Mouse (Mus musculus) kidney, postnatal 0 days (tissue): ENCODE results near the gene Ppp1r10. TPM values are rescaled to one million over a fixed set of nuclear protein-coding genes. Genes with fewer than 3 reads are reported as not detected.

Source experiments
- ATAC-seq: fragments of 200-750 bp; cut with Nextera tagmentation; replicated peaks from 2 replicates; pipeline ENCODE4 v1.8.0; 2017; ENCODE audit warnings: low read depth, moderate number of reproducible peaks, moderate TSS enrichment, moderate library complexity; ENCODE audit not compliant: low FRiP score
- DNase-seq: peaks from one replicate; pipeline ENCODE4 v3.0.0-alpha.2; 2016; ENCODE audit warnings: low spot score
- H3K27ac ChIP-seq: fragments of 300-500 bp; sonication (generic); 2 replicates; pipeline ENCODE4 v1.5.1; 2014; ENCODE audit warnings: mild to moderate bottlenecking
- H3K27me3 ChIP-seq: fragments of 300-500 bp; sonication (generic); 2 replicates; pipeline ENCODE4 v1.6.1; 2014; ENCODE audit warnings: low read length, mixed read lengths; ENCODE audit not compliant: insufficient read depth
- H3K36me3 ChIP-seq: fragments of 300-500 bp; sonication (generic); 2 replicates; pipeline ENCODE4 v1.6.1; 2014; ENCODE audit warnings: low read length, mixed read lengths; ENCODE audit not compliant: insufficient read depth
- H3K4me1 ChIP-seq: fragments of 300-500 bp; sonication (generic); replicated peaks from 2 replicates; pipeline ENCODE4 v1.6.1; 2014; ENCODE audit warnings: antibody characterized with exemption, low read length, mixed read lengths; ENCODE audit not compliant: insufficient read depth
- H3K4me2 ChIP-seq: fragments of 300-500 bp; sonication (generic); 2 replicates; pipeline ENCODE4 v1.6.1; 2014; ENCODE audit warnings: mild to moderate bottlenecking, low read length, moderate library complexity, mixed read lengths
- H3K4me3 ChIP-seq: fragments of 300-500 bp; sonication (generic); replicated peaks from 2 replicates; pipeline ENCODE4 v1.5.1; 2014; ENCODE audit warnings: low read depth, low read length
- H3K9ac ChIP-seq: fragments of 300-500 bp; sonication (generic); 2 replicates; pipeline ENCODE4 v1.6.1; 2014; ENCODE audit warnings: low read depth, low read length
- H3K9me3 ChIP-seq: fragments of 300-500 bp; sonication (generic); replicated peaks from 2 replicates; pipeline ENCODE4 v1.6.1; 2016; ENCODE audit warnings: low read length, inconsistent platforms, mixed read lengths
- CTCF ChIP-seq: IDR thresholded peaks from 2 replicates; pipeline ENCODE4 v1.5.1; 2016; ENCODE audit warnings: antibody characterized with exemption, low read depth, mild to moderate bottlenecking, moderate library complexity
- WGBS: fragments of 180-500 bp; shearing (Covaris S2); extraction: QIAGEN DNeasy Blood & Tissue Kit; methylation state at CpG from one replicate; pipeline ENCODE4 v1.1.7; 2014; 5-methylcytosine and 5-hydroxymethylcytosine counted together
- polyA plus RNA-seq: library from polyadenylated mRNA; unstranded; fragments of >200 nt; fragmentation: Nextera tagmentation; extraction: Ambion mirVana; gene quantifications from 2 replicates; pipeline ENCODE4 v1.2.1, GENCODE M21; 2015

The Ppp1r10 gene
- polyA plus RNA-seq, 1 experiment from 2014 or later = 28.8 TPM

DNA sequence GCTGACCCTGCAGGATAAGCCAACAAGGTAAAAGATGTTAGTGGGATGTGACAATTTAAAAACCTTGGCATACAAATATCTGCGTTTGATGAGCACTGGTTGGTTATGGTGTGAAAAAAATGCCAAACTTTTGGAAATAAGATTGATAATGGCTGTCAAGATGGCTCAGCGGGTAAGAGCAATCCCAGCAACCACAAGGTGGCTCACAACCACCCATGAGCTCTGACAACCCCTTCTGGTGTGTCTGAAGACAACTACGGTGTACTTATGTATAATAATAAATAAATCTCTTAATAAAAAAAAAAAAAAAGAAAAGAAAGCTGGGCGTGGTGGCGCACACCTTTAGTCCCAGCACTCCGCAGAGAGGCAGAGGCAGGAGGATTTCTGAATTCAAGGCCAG, 1.3 kb upstream of the Ppp1r10 start:
- no peak for ATAC-seq
- Histone ChIP-seq H3K27ac (no peak overlapping the region), H3K27me3 (no peaks in the 10 kb centered on the region), H3K4me1 (peaks cover 12% of the 10 kb centered on the region; the same call in 1 of the 2 replicates), H3K4me2 (peak overlapping the region; percentile 65), H3K36me3 (0 out of 2 replicates have a peak, but pooled peaks cover 16% of the 10 kb centered on the region), H3K9me3 (no peaks in the 10 kb centered on the region), H3K9ac (no peak overlapping the region), H3K4me3 (no peak overlapping the region)
- no peak for DNase-seq
- peak; percentile 22; the same call in 1 of the 2 replicates for TF ChIP-seq CTCF
- WGBS = 76% methylated on average over 6 of the region's 6 CpGs

DNA sequence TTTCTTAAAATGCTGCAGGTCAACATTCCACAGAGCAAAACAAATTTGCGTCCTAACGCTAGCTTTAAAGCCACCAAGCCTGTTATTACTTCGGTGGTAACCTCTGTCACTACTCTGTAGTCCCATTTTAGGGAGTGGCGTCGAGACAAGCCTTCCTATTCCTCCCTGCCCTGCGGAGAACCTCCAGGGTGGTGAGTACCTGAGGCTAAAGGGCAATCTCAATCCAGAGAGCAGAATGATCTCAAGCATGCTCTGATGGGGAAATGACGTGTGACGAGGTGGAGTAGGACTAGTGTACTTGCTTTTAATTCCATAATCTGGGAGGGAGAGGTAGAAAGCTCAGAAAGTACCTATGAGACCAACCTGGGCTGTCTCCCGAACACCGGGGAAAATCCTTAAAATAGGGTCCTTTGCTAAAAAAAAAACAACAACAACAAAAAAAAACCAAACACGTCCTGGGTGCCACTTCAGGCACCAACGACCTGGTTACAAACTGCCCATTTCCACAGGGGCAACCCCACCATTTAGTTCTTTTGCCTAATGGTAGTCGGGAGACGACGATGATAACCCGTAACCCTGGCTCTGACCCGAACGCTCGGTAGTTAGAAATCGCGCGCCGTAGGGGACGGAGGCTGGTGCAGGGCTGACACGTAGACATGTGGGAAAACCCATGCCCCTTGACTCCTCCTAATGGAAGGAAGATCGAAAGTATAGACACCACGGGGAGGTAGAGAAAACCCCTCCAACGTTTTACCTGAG, 517 bp upstream of the Ppp1r10 start:
- Histone ChIP-seq H3K36me3 (0 out of 2 replicates have a peak, but pooled peaks cover 16% of the 10 kb centered on the region), H3K9ac (peak overlapping the region; percentile 60), H3K27me3 (no peaks in the 10 kb centered on the region), H3K9me3 (no peaks in the 10 kb centered on the region), H3K27ac (peak overlapping the region; percentile 90), H3K4me2 (peak overlapping the region; percentile 65), H3K4me1 (peaks cover 20% of the 10 kb centered on the region; the same call in 1 of the 2 replicates), H3K4me3 (peak overlapping the region; percentile 66)
- peak; percentile 54 for DNase-seq
- no peak for TF ChIP-seq CTCF
- WGBS = 2% methylated on average over 28 of the region's 28 CpGs
- no peak for ATAC-seq

DNA sequence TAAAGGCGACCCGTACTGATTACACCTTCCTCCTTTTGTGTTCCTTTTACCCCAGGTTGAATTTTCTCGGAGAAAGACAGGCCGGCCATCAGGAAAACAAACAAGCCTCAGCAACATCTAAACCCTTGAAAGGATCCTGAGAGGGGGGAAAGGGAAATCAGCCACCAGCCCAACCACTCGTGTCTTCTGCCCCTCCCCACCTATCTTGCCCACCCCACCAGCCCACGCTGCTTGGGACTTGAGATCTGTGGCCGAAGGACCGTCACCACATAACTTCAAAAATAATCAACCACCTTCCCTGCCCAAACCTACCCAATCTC, 869 bp downstream of the Ppp1r10 start:
- Histone ChIP-seq H3K4me1 (peaks cover 22% of the 10 kb centered on the region; the same call in 1 of the 2 replicates), H3K4me2 (peak overlapping the region; percentile 65), H3K36me3 (0 out of 2 replicates have a peak, but pooled peaks cover 16% of the 10 kb centered on the region), H3K9me3 (no peaks in the 10 kb centered on the region), H3K9ac (peak overlapping the region; percentile 96), H3K27me3 (no peaks in the 10 kb centered on the region), H3K27ac (peak overlapping the region; percentile 98), H3K4me3 (peak overlapping the region; percentile 66)
- TF ChIP-seq CTCF = no peak
- WGBS = under 1% methylated on average over 8 of the region's 8 CpGs
- DNase-seq (peak; percentile 39), ATAC-seq (no peak)

DNA sequence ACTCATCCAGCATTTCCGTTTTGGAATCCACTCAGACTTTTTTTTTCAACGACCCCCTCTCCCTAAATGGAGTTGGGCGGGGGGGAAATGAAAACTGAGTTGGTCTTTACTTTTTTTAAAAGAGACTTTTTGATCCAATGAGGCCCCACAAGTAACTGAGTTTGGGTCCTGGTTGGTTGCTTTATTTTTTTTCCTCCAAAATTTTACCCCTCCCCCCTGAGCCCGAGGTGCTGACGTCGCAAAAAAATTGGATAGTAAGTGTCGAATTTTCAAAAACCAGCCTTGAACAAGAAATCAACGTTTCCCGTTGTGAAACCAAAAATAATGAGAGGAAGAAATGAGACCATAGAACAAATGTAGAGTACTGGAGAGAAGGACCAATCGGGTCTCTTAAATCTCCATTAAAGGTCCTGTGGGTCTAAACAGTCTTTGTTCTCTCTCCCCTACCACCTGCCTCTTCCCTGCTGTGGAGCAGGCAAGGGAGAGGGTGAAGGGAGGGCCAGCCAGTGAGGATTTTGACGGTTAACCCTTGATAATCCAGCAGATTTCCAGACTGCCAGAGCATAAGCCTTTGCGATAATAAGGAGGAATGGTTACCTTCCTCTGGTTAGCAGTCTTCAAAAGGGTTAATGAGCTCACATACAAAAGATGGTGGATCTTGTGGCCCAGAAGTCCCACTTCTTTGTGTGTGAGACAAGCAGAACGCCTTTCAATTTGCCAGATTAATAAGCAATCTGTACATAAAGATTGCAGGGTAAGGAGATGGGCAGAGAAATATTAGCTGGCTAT, 1.4 kb downstream of the Ppp1r10 start:
- ATAC-seq (no peak), DNase-seq (peak; percentile 85)
- Histone ChIP-seq H3K27me3 (no peaks in the 10 kb centered on the region), H3K4me1 (peaks cover 22% of the 10 kb centered on the region; the same call in 1 of the 2 replicates), H3K36me3 (0 out of 2 replicates have a peak, but pooled peaks cover 11% of the 10 kb centered on the region), H3K27ac (peak overlapping the region; percentile 98), H3K9ac (peak overlapping the region; percentile 96), H3K4me3 (peak overlapping the region; percentile 66), H3K4me2 (peak overlapping the region; percentile 65), H3K9me3 (no peaks in the 10 kb centered on the region)
- WGBS = under 1% methylated on average over 13 of the region's 13 CpGs
- no peak for TF ChIP-seq CTCF

DNA sequence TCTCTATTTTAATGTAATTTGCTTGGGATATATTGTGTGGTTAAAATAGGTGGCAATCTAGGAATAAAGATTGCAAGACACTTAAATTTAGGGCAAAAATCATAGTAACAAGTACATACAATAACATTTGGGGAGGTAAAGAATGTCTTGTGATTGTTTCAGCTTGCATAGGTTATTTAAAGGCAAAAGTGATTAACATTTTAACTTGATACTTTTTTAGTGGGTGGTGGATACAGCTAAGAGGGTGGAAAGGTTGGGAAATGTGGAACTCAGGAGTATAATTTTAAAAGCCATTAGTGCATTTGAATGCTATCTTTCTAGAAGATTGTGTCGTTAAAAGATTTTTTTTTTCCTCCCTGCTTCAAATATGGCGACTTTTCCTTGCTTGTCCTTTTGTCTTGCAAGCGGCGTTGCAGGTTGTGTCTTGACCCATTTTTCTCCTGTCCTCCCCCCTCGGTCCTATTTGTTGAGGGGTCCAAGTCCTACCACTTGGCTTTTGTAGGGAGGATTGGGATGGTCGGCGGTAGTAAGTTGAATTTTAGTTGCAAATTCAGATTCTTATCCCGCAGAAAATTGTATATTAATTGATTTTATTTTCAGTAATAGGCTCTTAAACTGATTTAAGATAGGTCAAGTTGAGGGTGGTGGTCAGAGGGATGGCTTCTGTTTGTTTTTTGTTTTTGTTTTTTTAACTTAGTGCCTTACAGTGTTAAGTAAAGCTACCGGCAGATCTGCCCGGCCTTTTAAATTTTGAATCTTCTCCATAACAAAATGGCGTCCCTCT, 2.2 kb downstream of the Ppp1r10 start:
- ATAC-seq (no peak), DNase-seq (peak; percentile 83)
- H3K4me1 ChIP-seq = peaks cover 22% of the 10 kb centered on the region; the same call in 1 of the 2 replicates
- H3K27me3 ChIP-seq = no peaks in the 10 kb centered on the region
- no peak for TF ChIP-seq CTCF
- H3K4me2 ChIP-seq = peak overlapping the region; percentile 65
- peak overlapping the region; percentile 98 for H3K27ac ChIP-seq
- peak overlapping the region; percentile 66 for H3K4me3 ChIP-seq
- no peaks in the 10 kb centered on the region for H3K9me3 ChIP-seq
- 0% methylated on average over 11 of the region's 11 CpGs for WGBS
- peak overlapping the region; percentile 96 for H3K9ac ChIP-seq
- H3K36me3 ChIP-seq = peaks cover 9% of the 10 kb centered on the region; the same call in 1 of the 2 replicates
